Mouse (Mus musculus) liver, embryonic 14.5 days (tissue): ENCODE measurements around the gene Gm7138.
"Not testable (repeated sequence)": the region's sequence is repeated elsewhere in the genome, so short reads cannot be mapped to it uniquely, and the experiment has no call there.

Experiments used
- CTCF ChIP-seq: IDR thresholded peaks from 2 replicates; pipeline ENCODE4 v1.5.1; 2016; ENCODE audit warnings: antibody characterized with exemption, low read depth, control low read depth
- EP300 ChIP-seq: IDR thresholded peaks from 2 replicates; pipeline ENCODE4 v1.6.1; 2016; ENCODE audit warnings: antibody characterized with exemption, low read depth

GRCm38 (mm10) chr10:77782442-77782841 lies 5.7 kb upstream of the Gm7138 start, which contains the start of gene Gm3250:
- TF ChIP-seq CTCF, EP300: not testable (repeated sequence)
